Mouse (Mus musculus): Measurements from ENCODE around the gene Rnaseh1. TPM values are rescaled to one million over a fixed set of nuclear protein-coding genes. Genes with fewer than 3 reads are reported as not detected.

The Rnaseh1 gene
- polyA plus RNA-seq, 1 experiment from 2014 or later = 33.6 TPM

- Histone ChIP-seq H3K27me3 (ENCODE audit: poor library complexity, severe bottlenecking) (no peaks in the 10 kb centered on the region), H3K36me3 (replicated peaks) (peaks cover 33% of the 10 kb centered on the region), H3K9me3 (no peaks in the 10 kb centered on the region), H3K4me3 (no peak overlapping the region), H3K27ac (no peak overlapping the region), H3K4me1 (peaks cover 9% of the 10 kb centered on the region)
- 87% methylated on average over 7 of the region's 7 CpGs for WGBS
- no peak for DNase-seq (ENCODE audit: extremely low spot score, low spot score)
Observed at GRCm38 (mm10) chr12:28625407-28625806, 24.0 kb upstream of the Rnaseh1 start.

- no peak overlapping the region for H3K4me3 ChIP-seq
- H3K36me3 ChIP-seq (replicated peaks) = peaks cover 50% of the 10 kb centered on the region
- no peaks in the 10 kb centered on the region for H3K9me3 ChIP-seq
- H3K27me3 ChIP-seq (ENCODE audit: poor library complexity, severe bottlenecking) = no peaks in the 10 kb centered on the region
- H3K4me1 ChIP-seq = peaks cover under 1% of the 10 kb centered on the region
- WGBS = 72% methylated on average over 4 of the region's 4 CpGs
- no peak overlapping the region for H3K27ac ChIP-seq
- no peak for DNase-seq (ENCODE audit: extremely low spot score, low spot score)
Observed at GRCm38 (mm10) chr12:28627092-28627491, 22.3 kb upstream of the Rnaseh1 start.

- no peak overlapping the region for H3K4me3 ChIP-seq
- DNase-seq (ENCODE audit: extremely low spot score, low spot score) = no peak
- H3K36me3 ChIP-seq (replicated peaks) = peaks cover 63% of the 10 kb centered on the region
- peaks cover 7% of the 10 kb centered on the region for H3K4me1 ChIP-seq
- no peaks in the 10 kb centered on the region for H3K27me3 ChIP-seq (ENCODE audit: poor library complexity, severe bottlenecking)
- H3K9me3 ChIP-seq = no peaks in the 10 kb centered on the region
- 94% methylated on average over 2 of the region's 2 CpGs for WGBS
- no peak overlapping the region for H3K27ac ChIP-seq
Observed at GRCm38 (mm10) chr12:28628436-28628835, 21.0 kb upstream of the Rnaseh1 start.

GRCm38 (mm10) chr12:28635058-28635534 lies 14.3 kb upstream of the Rnaseh1 start:
- peaks cover 22% of the 10 kb centered on the region for H3K4me1 ChIP-seq
- H3K9me3 ChIP-seq = no peaks in the 10 kb centered on the region
- DNase-seq (ENCODE audit: extremely low spot score, low spot score) = no peak
- 2% methylated on average over 23 of the region's 23 CpGs for WGBS
- no peaks in the 10 kb centered on the region for H3K27me3 ChIP-seq (ENCODE audit: poor library complexity, severe bottlenecking)
- H3K4me3 ChIP-seq = peak overlapping the region; percentile 92
- H3K27ac ChIP-seq = peak overlapping the region; percentile 99
- peaks cover 47% of the 10 kb centered on the region for H3K36me3 ChIP-seq (replicated peaks)

GRCm38 (mm10) chr12:28635535-28636476 lies 13.6 kb upstream of the Rnaseh1 start, which contains the start of gene Rps7:
Gene Rps7 (minus strand): TSS chr12:28635953.
- H3K27me3 ChIP-seq (ENCODE audit: poor library complexity, severe bottlenecking) = no peaks in the 10 kb centered on the region
- WGBS = 6% methylated on average over 69 of the region's 69 CpGs
- peak within 1 kb of the TSS; percentile 99 for H3K27ac ChIP-seq
- H3K4me1 ChIP-seq = peaks cover 22% of the 10 kb centered on the region
- peaks cover 40% of the 10 kb centered on the region for H3K36me3 ChIP-seq (replicated peaks)
- H3K4me3 ChIP-seq = peak within 1 kb of the TSS; percentile 92
- no peaks in the 10 kb centered on the region for H3K9me3 ChIP-seq
- peak; percentile 94 for DNase-seq (ENCODE audit: extremely low spot score, low spot score)

GRCm38 (mm10) chr12:28636543-28636942 lies 12.9 kb upstream of the Rnaseh1 start:
- H3K4me1 ChIP-seq = peaks cover 22% of the 10 kb centered on the region
- DNase-seq (ENCODE audit: extremely low spot score, low spot score) = no peak
- no peaks in the 10 kb centered on the region for H3K9me3 ChIP-seq
- peak overlapping the region; percentile 92 for H3K4me3 ChIP-seq
- 88% methylated on average over 6 of the region's 6 CpGs for WGBS
- H3K27ac ChIP-seq = peak overlapping the region; percentile 99; the same call in 1 of the 2 replicates
- H3K36me3 ChIP-seq (replicated peaks) = peaks cover 33% of the 10 kb centered on the region
- no peaks in the 10 kb centered on the region for H3K27me3 ChIP-seq (ENCODE audit: poor library complexity, severe bottlenecking)

GRCm38 (mm10) chr12:28638778-28639177 lies 10.6 kb upstream of the Rnaseh1 start:
- WGBS = 75% methylated on average over 2 of the region's 2 CpGs
- no peaks in the 10 kb centered on the region for H3K27me3 ChIP-seq (ENCODE audit: poor library complexity, severe bottlenecking)
- no peak overlapping the region for H3K4me3 ChIP-seq
- peaks cover 11% of the 10 kb centered on the region for H3K4me1 ChIP-seq
- no peak overlapping the region for H3K27ac ChIP-seq
- peaks cover 11% of the 10 kb centered on the region for H3K36me3 ChIP-seq (replicated peaks)
- DNase-seq (ENCODE audit: extremely low spot score, low spot score) = no peak
- H3K9me3 ChIP-seq = no peaks in the 10 kb centered on the region

GRCm38 (mm10) chr12:28662628-28663027 lies 13.2 kb downstream of the Rnaseh1 start:
- Histone ChIP-seq H3K27ac (no peak overlapping the region), H3K36me3 (replicated peaks) (peaks cover 46% of the 10 kb centered on the region), H3K4me3 (no peak overlapping the region), H3K9me3 (no peaks in the 10 kb centered on the region), H3K27me3 (ENCODE audit: poor library complexity, severe bottlenecking) (no peaks in the 10 kb centered on the region), H3K4me1 (peaks cover 17% of the 10 kb centered on the region)
- 82% methylated on average over 4 of the region's 4 CpGs for WGBS
- no peak for DNase-seq (ENCODE audit: extremely low spot score, low spot score)

- DNase-seq (ENCODE audit: extremely low spot score, low spot score) = no peak
- H3K4me3 ChIP-seq = no peak overlapping the region
- peaks cover 8% of the 10 kb centered on the region for H3K36me3 ChIP-seq (replicated peaks)
- H3K27me3 ChIP-seq (ENCODE audit: poor library complexity, severe bottlenecking) = no peaks in the 10 kb centered on the region
- peaks cover 17% of the 10 kb centered on the region for H3K4me1 ChIP-seq
- no peaks in the 10 kb centered on the region for H3K9me3 ChIP-seq
- H3K27ac ChIP-seq = no peak overlapping the region
- whole genome bisulfite sequencing = 85% methylated on average over 4 of the region's 4 CpGs
Observed at GRCm38 (mm10) chr12:28666734-28667133, 17.3 kb downstream of the Rnaseh1 start.

GRCm38 (mm10) chr12:28667287-28667686 lies 17.9 kb downstream of the Rnaseh1 start:
- H3K4me3 ChIP-seq = no peak overlapping the region
- WGBS = 56% methylated on average over 8 of the region's 8 CpGs
- H3K27ac ChIP-seq = no peak overlapping the region
- DNase-seq (ENCODE audit: extremely low spot score, low spot score) = no peak
- H3K36me3 ChIP-seq (replicated peaks) = peaks cover 4% of the 10 kb centered on the region
- no peaks in the 10 kb centered on the region for H3K27me3 ChIP-seq (ENCODE audit: poor library complexity, severe bottlenecking)
- H3K4me1 ChIP-seq = peaks cover 17% of the 10 kb centered on the region
- H3K9me3 ChIP-seq = no peaks in the 10 kb centered on the region

- whole genome bisulfite sequencing = 85% methylated on average over 10 of the region's 10 CpGs
- H3K4me3 ChIP-seq = peak overlapping the region; percentile 61
Observed at GRCm38 (mm10) chr12:28674038-28674720, 24.8 kb downstream of the Rnaseh1 start.

GRCm38 (mm10) chr12:28675121-28675924 lies 25.9 kb downstream of the Rnaseh1 start, which contains the start of gene Adi1:
Gene Adi1 (plus strand): TSS chr12:28675231.
- Histone ChIP-seq H3K4me1 (peaks cover 19% of the 10 kb centered on the region), H3K27ac (peak within 1 kb of the TSS; percentile 89), H3K36me3 (replicated peaks) (peaks cover 26% of the 10 kb centered on the region), H3K27me3 (ENCODE audit: poor library complexity, severe bottlenecking) (no peaks in the 10 kb centered on the region), H3K4me3 (peak within 1 kb of the TSS; percentile 61), H3K9me3 (no peaks in the 10 kb centered on the region; the same call in 1 of the 2 replicates)
- peak; percentile 83 for DNase-seq (ENCODE audit: extremely low spot score, low spot score)
- 4% methylated on average over 53 of the region's 53 CpGs for WGBS

More at GRCm38 (mm10) chr12:28674038-28674720, 24.8 kb downstream of the Rnaseh1 start:
- Histone ChIP-seq H3K4me1 (peaks cover 19% of the 10 kb centered on the region), H3K27ac (no peak overlapping the region), H3K27me3 (ENCODE audit: poor library complexity, severe bottlenecking) (no peaks in the 10 kb centered on the region), H3K36me3 (replicated peaks) (peaks cover 20% of the 10 kb centered on the region), H3K9me3 (no peaks in the 10 kb centered on the region; the same call in 1 of the 2 replicates)
- DNase-seq (ENCODE audit: extremely low spot score, low spot score) = no peak

Measured in forebrain, embryonic 10.5 days (tissue).